12 mouse cellular contexts compared by ENCODE assay signal in genomic region chr13:6535287-6535932, GRCm38 (mm10). TPM values are rescaled to one million over a fixed set of nuclear protein-coding genes. Genes with fewer than 3 reads are reported as not detected.
DNase-seq lines count a peak whose midpoint lies in the region; ATAC-seq and TF ChIP-seq lines count a peak whose summit lies in the region.
"Had no signal": no experiment of that assay in that cellular context is flagged by ENCODE, and none has a peak within 500 bp of the region (broad histone marks: within the 10 kb centered on the region; RNA-seq: fewer than 3 reads in every experiment).

No protein-coding gene starts in this region.

- intact Hi-C loops in gastrocnemius, adult 2 months (cut with DNase I) = loop anchor here (10.0 kb wide), 1 partner anchor 1871 kb away; no protein-coding TSS in a partner anchor

- no peak overlapping the region for H3K4me2 ChIP-seq in lung, embryonic 15.5 days
- H3K4me2 ChIP-seq in midbrain, embryonic 14.5 days (ENCODE audit: low read length) = no peak overlapping the region; the same call in 1 of the 2 replicates
- H3K4me2 ChIP-seq in liver, embryonic 12.5 days = no peak overlapping the region
- H3K4me2 ChIP-seq: limb, embryonic 13.5 days had no signal

- peak; percentile 54 for TF ChIP-seq CTCF in gastrocnemius, adult 2 months (IDR thresholded peaks at IDR 0.05)

- H3K9me3 ChIP-seq in lung, embryonic 15.5 days = no peaks in the 10 kb centered on the region
- H3K9me3 ChIP-seq in midbrain, embryonic 14.5 days (ENCODE audit: control insufficient read depth, low read length) = no peaks in the 10 kb centered on the region
- no peaks in the 10 kb centered on the region for H3K9me3 ChIP-seq in liver, embryonic 12.5 days (replicated peaks)
- H3K9me3 ChIP-seq: limb, embryonic 13.5 days had no signal

- H3K27ac ChIP-seq in gastrocnemius, adult 2 months = no peak overlapping the region
- no peak overlapping the region; the same call in 1 of the 2 replicates for H3K27ac ChIP-seq in lung, embryonic 15.5 days
- no peak overlapping the region for H3K27ac ChIP-seq in midbrain, embryonic 14.5 days (replicated peaks; ENCODE audit: low read depth, low read length)
- no peak overlapping the region for H3K27ac ChIP-seq in liver, embryonic 12.5 days
- H3K27ac ChIP-seq: limb, embryonic 13.5 days had no signal

- H3K9ac ChIP-seq in lung, embryonic 15.5 days = no peak overlapping the region
- H3K9ac ChIP-seq in midbrain, embryonic 14.5 days (replicated peaks; ENCODE audit: low read length) = no peak overlapping the region
- no peak overlapping the region for H3K9ac ChIP-seq in liver, embryonic 12.5 days
- H3K9ac ChIP-seq: limb, embryonic 13.5 days had no signal

- peaks cover 9% of the 10 kb centered on the region; the same call in 1 of the 2 replicates for H3K4me1 ChIP-seq in lung, embryonic 15.5 days
- no peaks in the 10 kb centered on the region for H3K4me1 ChIP-seq in midbrain, embryonic 14.5 days (ENCODE audit: control insufficient read depth, insufficient read depth, low read length)
- no peaks in the 10 kb centered on the region for H3K4me1 ChIP-seq in liver, embryonic 12.5 days
- H3K4me1 ChIP-seq: limb, embryonic 13.5 days had no signal

- H3K36me3 ChIP-seq in lung, embryonic 15.5 days = no peaks in the 10 kb centered on the region
- no peaks in the 10 kb centered on the region for H3K36me3 ChIP-seq in midbrain, embryonic 14.5 days (ENCODE audit: control insufficient read depth, insufficient read depth, low read length)
- no peaks in the 10 kb centered on the region for H3K36me3 ChIP-seq in liver, embryonic 12.5 days
- H3K36me3 ChIP-seq: limb, embryonic 13.5 days had no signal

- DNase-seq in gastrocnemius, adult 2 months = no peak
- no peak for DNase-seq in gastrocnemius, postnatal 25 days
- DNase-seq in lung, postnatal 4 days = no peak
- DNase-seq in brain, adult 2 months (ENCODE audit: low read depth, low spot score) = peak; percentile 77
- DNase-seq in midbrain, embryonic 14.5 days = peak; percentile 81
- no peak for DNase-seq in urinary bladder, postnatal 25 days (ENCODE audit: low spot score)
- DNase-seq: adrenal gland, postnatal 14 days; gastrocnemius, postnatal 10 days had no signal

- no peak overlapping the region for H3K4me3 ChIP-seq in gastrocnemius, adult 2 months
- no peak overlapping the region for H3K4me3 ChIP-seq in lung, embryonic 15.5 days
- no peak overlapping the region for H3K4me3 ChIP-seq in midbrain, embryonic 14.5 days (replicated peaks; ENCODE audit: low read depth, low read length)
- no peak overlapping the region for H3K4me3 ChIP-seq in liver, embryonic 12.5 days
- H3K4me3 ChIP-seq: limb, embryonic 13.5 days; myocyte had no signal

- 21% methylated on average over 6 of the region's 6 CpGs for WGBS in lung, embryonic 15.5 days
- 40% methylated on average over 6 of the region's 6 CpGs for WGBS in midbrain, embryonic 14.5 days
- 46% methylated on average over 6 of the region's 6 CpGs for WGBS in liver, embryonic 12.5 days (ENCODE audit: insufficient replicate concordance)

- ATAC-seq in lung, embryonic 15.5 days (ENCODE audit: borderline replicate concordance, extremely low read depth, low FRiP score, low TSS enrichment) = peak; percentile 52; the same call in 1 of the 2 replicates
- ATAC-seq in midbrain, embryonic 14.5 days (ENCODE audit: low FRiP score, low TSS enrichment) = no peak
- no peak for ATAC-seq in liver, embryonic 12.5 days

- no peaks in the 10 kb centered on the region for H3K27me3 ChIP-seq in lung, embryonic 15.5 days
- no peaks in the 10 kb centered on the region for H3K27me3 ChIP-seq in midbrain, embryonic 14.5 days (ENCODE audit: control insufficient read depth, insufficient read depth, low read length)
- H3K27me3 ChIP-seq in liver, embryonic 12.5 days (replicated peaks) = no peaks in the 10 kb centered on the region
- H3K27me3 ChIP-seq: limb, embryonic 13.5 days had no signal

RNA-seq across cellular contexts. Expression of gene Pitrm1, which starts 12.5 kb away (rescaled TPM):
- total RNA-seq in gastrocnemius, adult 2 months (2021) = 10 to 100 TPM; 34.3 to 39.0 TPM
- total RNA-seq in gastrocnemius, postnatal 25 days (2021) = 10 to 100 TPM; 30.8 to 32.1 TPM
- polyA plus RNA-seq in lung, embryonic 15.5 days (2015; fragmentation: Nextera tagmentation; extraction: Ambion mirVana) = 85.7 and 87.2 TPM in 2 replicates
- 42.5 and 63.5 TPM in 2 replicates for polyA plus RNA-seq in midbrain, embryonic 14.5 days (2014; fragmentation: Nextera tagmentation; extraction: Ambion mirVana)
- polyA plus RNA-seq in liver, embryonic 12.5 days (2016; fragmentation: Nextera tagmentation; extraction: Ambion mirVana) = 132 and 133 TPM in 2 replicates

Comparison
In these comparisons a context has a peak if more than half of its experiments do, and no peak if none do; other contexts are left out.
1. DNase-seq: peak in brain, adult 2 months (single experiment) and midbrain, embryonic 14.5 days (single experiment); none in gastrocnemius, adult 2 months (single experiment), gastrocnemius, postnatal 25 days (single experiment), lung, postnatal 4 days (0 of 2) and urinary bladder, postnatal 25 days (single experiment).